In genomic region chr9:22389021-22389476, GRCm38 (mm10) we compare ENCODE assay signal across 8 mouse cellular contexts. TPM values are rescaled to one million over a fixed set of nuclear protein-coding genes. Genes with fewer than 3 reads are reported as not detected.
A peak's percentile ranks its signal among the peaks of the same experiment; 100 is the strongest.
DNase-seq lines count a peak whose midpoint lies in the region; ATAC-seq lines count a peak whose summit lies in the region.

Gene Anln, minus strand, starts transcription at chr9:22389188.

- DNase-seq in CD4-positive, CD25-positive, alpha-beta regulatory T cell, adult 2 months (ENCODE audit: low read depth, low spot score): peak; percentile 95
- DNase-seq in brain, embryonic 18.5 days (ENCODE audit: low read depth, low spot score): peak; percentile 68
- DNase-seq in liver: peak; percentile 97
- DNase-seq in monocyte, adult 2 months (ENCODE audit: low read depth in 1 of 2, low spot score in 2 of 2): peak; percentile 71 to 82
- DNase-seq in spleen, postnatal 14 days (ENCODE audit: low spot score in 2 of 2): peak; percentile 90 to 93

- under 1% methylated on average over 41 of the region's 44 CpGs for WGBS in heart, embryonic 12.5 days
- WGBS in kidney, embryonic 16.5 days: 0% methylated on average over 42 of the region's 44 CpGs

- ATAC-seq in heart, embryonic 12.5 days (ENCODE audit: insufficient number of reproducible peaks, low FRiP score): peak; percentile 97
- peak; percentile 98 for ATAC-seq in kidney, embryonic 16.5 days (ENCODE audit: low FRiP score, low TSS enrichment)

- H3K4me2 ChIP-seq in heart, embryonic 12.5 days: peak within 1 kb of the TSS; percentile 76
- H3K4me2 ChIP-seq in kidney, embryonic 16.5 days (replicated peaks; ENCODE audit: low read depth, low read length): peak within 1 kb of the TSS; percentile 92

- H3K36me3 ChIP-seq in erythroblast, embryonic 14.5 days (ENCODE audit: control insufficient read depth): peaks cover 35% of the 10 kb centered on the region
- H3K36me3 ChIP-seq in heart, embryonic 12.5 days: peaks cover 6% of the 10 kb centered on the region; the same call in 1 of the 2 replicates
- H3K36me3 ChIP-seq in kidney, embryonic 16.5 days (ENCODE audit: insufficient read depth, low read length): no peaks in the 10 kb centered on the region

- H3K9ac ChIP-seq in heart, embryonic 12.5 days: peak within 1 kb of the TSS; percentile 87
- peak within 1 kb of the TSS; percentile 96 for H3K9ac ChIP-seq in kidney, embryonic 16.5 days (replicated peaks; ENCODE audit: low read length)

- peaks cover 2% of the 10 kb centered on the region; the same call in 1 of the 2 replicates for H3K9me3 ChIP-seq in erythroblast, embryonic 14.5 days (ENCODE audit: control insufficient read depth, low read length)
- H3K9me3 ChIP-seq in heart, embryonic 12.5 days (replicated peaks): no peaks in the 10 kb centered on the region
- H3K9me3 ChIP-seq in kidney, embryonic 16.5 days (ENCODE audit: low read length): no peaks in the 10 kb centered on the region

- peak within 1 kb of the TSS; percentile 88 for H3K27ac ChIP-seq in heart, embryonic 12.5 days (ENCODE audit: poor library complexity, severe bottlenecking)
- peak within 1 kb of the TSS; percentile 96 for H3K27ac ChIP-seq in kidney, embryonic 16.5 days (ENCODE audit: low read length)

- no peaks in the 10 kb centered on the region for H3K27me3 ChIP-seq in erythroblast, embryonic 14.5 days (ENCODE audit: control insufficient read depth)
- H3K27me3 ChIP-seq in heart, embryonic 12.5 days (replicated peaks): no peaks in the 10 kb centered on the region
- no peaks in the 10 kb centered on the region for H3K27me3 ChIP-seq in kidney, embryonic 16.5 days (ENCODE audit: insufficient read depth, low read length)

- peaks cover 44% of the 10 kb centered on the region for H3K4me1 ChIP-seq in erythroblast, embryonic 14.5 days (ENCODE audit: control insufficient read depth)
- peaks cover 21% of the 10 kb centered on the region for H3K4me1 ChIP-seq in heart, embryonic 12.5 days (replicated peaks)
- H3K4me1 ChIP-seq in kidney, embryonic 16.5 days (ENCODE audit: insufficient read depth, low read length): peaks cover 18% of the 10 kb centered on the region; the same call in 1 of the 2 replicates

- H3K4me3 ChIP-seq in erythroblast, embryonic 14.5 days (replicated peaks): peak within 1 kb of the TSS; percentile 99
- H3K4me3 ChIP-seq in heart, embryonic 12.5 days: peak within 1 kb of the TSS; percentile 66
- H3K4me3 ChIP-seq in kidney, embryonic 16.5 days (ENCODE audit: low read length): peak within 1 kb of the TSS; percentile 96

RNA-seq across cellular contexts. Expression of gene Anln, which starts in this region (rescaled TPM):
- polyA plus RNA-seq in erythroblast, embryonic 14.5 days (2012): 0.48 and 0.87 TPM in 2 replicates
- polyA plus RNA-seq in heart, embryonic 12.5 days (2016; fragmentation: Nextera tagmentation; extraction: Ambion mirVana): 62.3 and 65.6 TPM in 2 replicates
- polyA plus RNA-seq in kidney, embryonic 16.5 days (2015; fragmentation: Nextera tagmentation; extraction: Ambion mirVana): 45.9 and 48.1 TPM in 2 replicates

Comparison
In these comparisons a context has a peak if more than half of its experiments do, and no peak if none do; other contexts are left out.
1. Peak in every context shown above with its lines: DNase-seq, ATAC-seq, H3K4me3 ChIP-seq and H3K27ac ChIP-seq.
2. RNA of gene Anln (polyA plus RNA-seq): 62.3 to 65.6 TPM in heart, embryonic 12.5 days and 45.9 to 48.1 TPM in kidney, embryonic 16.5 days; 0.48 to 0.87 TPM in erythroblast, embryonic 14.5 days; every median in the first group is over 10 times any median in the second.